In the genomic region with DNA sequence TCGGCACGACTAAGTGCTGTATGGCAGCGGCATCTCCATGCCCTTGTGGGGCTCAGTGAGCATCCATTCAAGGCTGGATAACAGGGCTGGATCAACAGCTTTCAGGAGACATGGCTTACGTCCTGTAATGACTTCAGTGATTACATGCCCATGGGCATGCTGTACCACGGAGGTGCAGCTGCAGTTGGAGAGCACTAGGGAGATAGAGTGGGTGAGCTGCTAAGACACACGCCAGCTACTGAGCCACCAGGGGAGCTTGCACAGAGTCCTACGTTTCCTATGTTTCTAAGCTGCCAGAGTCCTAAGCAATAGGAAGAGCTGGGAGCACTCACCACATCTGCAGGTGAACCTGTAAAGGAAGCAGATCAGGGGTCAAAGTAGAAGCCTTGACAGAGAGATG, we compare ENCODE assay signal across 20 mouse cellular contexts. TPM values are rescaled to one million over a fixed set of nuclear protein-coding genes. Genes with fewer than 3 reads are reported as not detected.
"Had no signal": no experiment of that assay in that cellular context is flagged by ENCODE, and none has a peak within 500 bp of the region (broad histone marks: within the 10 kb centered on the region; RNA-seq: fewer than 3 reads in every experiment).

No protein-coding gene starts in this region.

- H3K4me1 ChIP-seq: lung, embryonic 15.5 days; midbrain, embryonic 12.5 days; neural tube, embryonic 12.5 days; stomach, embryonic 15.5 days had no signal

- H3K9ac ChIP-seq: liver, postnatal 0 days; lung, embryonic 15.5 days; midbrain, embryonic 12.5 days; neural tube, embryonic 12.5 days; stomach, embryonic 15.5 days had no signal

- H3K27ac ChIP-seq: lung, embryonic 15.5 days; macrophage; midbrain, embryonic 12.5 days; neural tube, embryonic 12.5 days; stomach, embryonic 15.5 days; stomach, postnatal 0 days had no signal

- H3K27me3 ChIP-seq: lung, embryonic 15.5 days; midbrain, embryonic 12.5 days; neural tube, embryonic 12.5 days; stomach, embryonic 15.5 days had no signal

- H3K4me2 ChIP-seq: lung, embryonic 15.5 days; midbrain, embryonic 12.5 days; neural tube, embryonic 12.5 days; stomach, embryonic 15.5 days had no signal

- ATAC-seq: liver, postnatal 0 days; lung, postnatal 0 days had no signal

- DNase-seq: liver, postnatal 0 days; lung, adult 2 months; lung, postnatal 14 days; lung, postnatal 36 days; midbrain, embryonic 14.5 days; right cerebral cortex, postnatal 14 days; thymus, adult 2 months; thymus, postnatal 25 days; thymus, postnatal 4 days had no signal

- H3K4me3 ChIP-seq: lung, embryonic 15.5 days; megakaryocyte, embryonic 14.5 days; midbrain, embryonic 12.5 days; neural tube, embryonic 12.5 days; stomach, embryonic 15.5 days had no signal

- H3K9me3 ChIP-seq: lung, embryonic 15.5 days; stomach, embryonic 15.5 days had no signal

RNA-seq across cellular contexts. Expression of a gene that starts 30.7 kb away (rescaled TPM):
- total RNA-seq: megakaryocyte progenitor cell, adult 5-6 weeks; monocyte, adult 5-6 weeks; neutrophil, adult 5-6 weeks had no signal
